Mouse (Mus musculus) Patski (cell line): ENCODE results near the gene Olfr1370. TPM values are rescaled to one million over a fixed set of nuclear protein-coding genes. Genes with fewer than 3 reads are reported as not detected.

ENCODE experiments used
- ATAC-seq: fragments of 100-300 bp; one replicate; pipeline ENCODE4 v1.8.0; 2021
- CTCF ChIA-PET: fragments of 350-600 bp; sonication (Branson Sonifier 250); formaldehyde crosslinking; loops from one replicate; lab custom pipeline; 2022; ENCODE audit warnings: inconsistent platforms; lab: Charles Lee
- POLR2A ChIA-PET: fragments of 350-600 bp; sonication (Branson Sonifier 250); formaldehyde crosslinking; loops from one replicate; lab custom pipeline; 2022; ENCODE audit warnings: antibody characterized with exemption, inconsistent platforms; lab: Charles Lee
- DNase-seq: peaks from one replicate; pipeline ENCODE4 v3.0.0-alpha.2; 2011; ENCODE audit warnings: low read depth, low spot score
- H3K27me3 ChIP-seq: fragments of 371-371 bp; one replicate; pipeline ENCODE4 v1.5.1; 2021
- CTCF ChIP-seq: fragments of 100-300 bp; IDR thresholded peaks from one replicate; pipeline ENCODE4 v1.5.1; 2021
- in situ Hi-C: fragments of 300-500 bp; cut with MboI; formaldehyde crosslinking; loops from 3 replicates; pipeline ENCODE4 v1.11.1; 2018; ENCODE audit warnings: low pct_unique_long_range_greater_than_20kb, mixed read lengths
- polyA plus RNA-seq: library from polyadenylated mRNA; unstranded; gene quantifications from one replicate; pipeline ENCODE4 v1.2.3, GENCODE M21; 2021

Olfr1370 gene
- polyA plus RNA-seq, 1 experiment from 2014 or later = not detected

GRCm38 (mm10) chr13:21033176-21033575 lies 41.6 kb downstream of the Olfr1370 start:
- H3K27me3 ChIP-seq = no peaks in the 10 kb centered on the region
- TF ChIP-seq CTCF = no peak
- in situ Hi-C loops = loop anchor here (25.0 kb wide), 1 partner anchor 721 kb away; no protein-coding TSS in a partner anchor
- ChIA-PET CTCF (no interaction called here), POLR2A (no interaction called here)
- no peak for DNase-seq
- no peak for ATAC-seq

GRCm38 (mm10) chr13:21024831-21025230 lies 49.9 kb downstream of the Olfr1370 start:
- ChIA-PET POLR2A (no interaction called here), CTCF (no interaction called here)
- no peak for TF ChIP-seq CTCF
- DNase-seq (no peak), ATAC-seq (no peak)
- no peaks in the 10 kb centered on the region for H3K27me3 ChIP-seq
- in situ Hi-C loops = loop anchor here (25.0 kb wide), 1 partner anchor 713 kb away; no protein-coding TSS in a partner anchor

Other genes starting within 250 kb of the Olfr1370 start
- gene Olfr1369-ps1, start 36.5 kb upstream of the Olfr1370 start, polyA plus RNA-seq = 0.08 TPM
- not detected for gene Olfr263, start 54.7 kb upstream of the Olfr1370 start, polyA plus RNA-seq
- gene Olfr1368, start 70.9 kb upstream of the Olfr1370 start, polyA plus RNA-seq = not detected
- gene Trim27, start 104.5 kb upstream of the Olfr1370 start, polyA plus RNA-seq = 57.8 TPM
- gene Gpx5, start 217.8 kb upstream of the Olfr1370 start, polyA plus RNA-seq = not detected
- not detected for gene Gpx6, start 237.2 kb upstream of the Olfr1370 start, polyA plus RNA-seq